Mouse (Mus musculus): ENCODE measurements around the gene Kidins220. TPM values are rescaled to one million over a fixed set of nuclear protein-coding genes. Genes with fewer than 3 reads are reported as not detected.
A peak's percentile ranks its signal among the peaks of the same experiment; 100 is the strongest.

Gene Kidins220
- total RNA-seq, 2 experiments from 2014 or later, result 29.2 to 83.9 TPM

GRCm38 (mm10) chr12:24962362-24962967 is 12.3 kb upstream of the Kidins220 start:
- ATAC-seq (ENCODE audit: poor library complexity, severe bottlenecking), result no peak

- ATAC-seq (ENCODE audit: poor library complexity, severe bottlenecking), result no peak
Measured at GRCm38 (mm10) chr12:24963393-24964022, 11.2 kb upstream of the Kidins220 start.

- ATAC-seq (ENCODE audit: poor library complexity, severe bottlenecking), result no peak
Measured at GRCm38 (mm10) chr12:24965406-24965805, 9.3 kb upstream of the Kidins220 start.

- ATAC-seq (ENCODE audit: poor library complexity, severe bottlenecking), result no peak
Measured at GRCm38 (mm10) chr12:24966046-24966445, 8.7 kb upstream of the Kidins220 start.

- ATAC-seq (ENCODE audit: poor library complexity, severe bottlenecking), result no peak
Measured at GRCm38 (mm10) chr12:24971490-24972200, 3.1 kb upstream of the Kidins220 start.

- ATAC-seq (ENCODE audit: poor library complexity, severe bottlenecking), result no peak
Measured at GRCm38 (mm10) chr12:24972371-24973350, 2.1 kb upstream of the Kidins220 start.

GRCm38 (mm10) chr12:24973586-24973985 is 1.1 kb upstream of the Kidins220 start:
- no peak for ATAC-seq (ENCODE audit: poor library complexity, severe bottlenecking)

GRCm38 (mm10) chr12:24975115-24975733 is 499 bp downstream of the Kidins220 start:
- ATAC-seq (ENCODE audit: poor library complexity, severe bottlenecking), result peak; percentile 68

- ATAC-seq (ENCODE audit: poor library complexity, severe bottlenecking), result no peak
Measured at GRCm38 (mm10) chr12:24985226-24985625, 10.5 kb downstream of the Kidins220 start.

- no peak for ATAC-seq (ENCODE audit: poor library complexity, severe bottlenecking)
Measured at GRCm38 (mm10) chr12:24995350-24995749, 20.6 kb downstream of the Kidins220 start.

GRCm38 (mm10) chr12:25005350-25005749 is 30.6 kb downstream of the Kidins220 start:
- no peak for ATAC-seq (ENCODE audit: poor library complexity, severe bottlenecking)

- ATAC-seq (ENCODE audit: poor library complexity, severe bottlenecking), result no peak
Measured at GRCm38 (mm10) chr12:25009957-25010356, 35.2 kb downstream of the Kidins220 start.

GRCm38 (mm10) chr12:25010416-25010815 is 35.7 kb downstream of the Kidins220 start:
- ATAC-seq (ENCODE audit: poor library complexity, severe bottlenecking), result no peak

- no peak for ATAC-seq (ENCODE audit: poor library complexity, severe bottlenecking)
Measured at GRCm38 (mm10) chr12:25011733-25012367, 37.1 kb downstream of the Kidins220 start.

GRCm38 (mm10) chr12:25012555-25013540 is 38.1 kb downstream of the Kidins220 start:
- no peak for ATAC-seq (ENCODE audit: poor library complexity, severe bottlenecking)

GRCm38 (mm10) chr12:25014307-25014927 is 39.7 kb downstream of the Kidins220 start:
- no peak for ATAC-seq (ENCODE audit: poor library complexity, severe bottlenecking)

- no peak for ATAC-seq (ENCODE audit: poor library complexity, severe bottlenecking)
Measured at GRCm38 (mm10) chr12:25014938-25015337, 40.2 kb downstream of the Kidins220 start.

GRCm38 (mm10) chr12:25016995-25017394 is 42.3 kb downstream of the Kidins220 start:
- no peak for ATAC-seq (ENCODE audit: poor library complexity, severe bottlenecking)

Data from megakaryocyte, adult 5-6 weeks (primary cell).